Mouse (Mus musculus) ES-Bruce4 (cell line): ENCODE data around the gene Snca.

ENCODE experiments used
- CTCF ChIP-seq: IDR thresholded peaks from one replicate; pipeline ENCODE4 v1.8.1; 2011; ENCODE audit warnings: low read depth, low read length
- EP300 ChIP-seq: IDR thresholded peaks from 2 replicates; pipeline ENCODE4 v1.6.1; 2011; ENCODE audit warnings: low read depth, low read length; ENCODE audit not compliant: insufficient read depth
- POLR2A ChIP-seq: IDR thresholded peaks from one replicate; pipeline ENCODE4 v1.8.1; 2011; ENCODE audit warnings: low read length; ENCODE audit not compliant: insufficient read depth

GRCm38 (mm10) chr6:60754975-60755374 lies 74.7 kb downstream of the Snca start:
- TF ChIP-seq EP300 = no peak
- TF ChIP-seq CTCF = no peak
- TF ChIP-seq POLR2A = no peak
